In the genomic region with DNA sequence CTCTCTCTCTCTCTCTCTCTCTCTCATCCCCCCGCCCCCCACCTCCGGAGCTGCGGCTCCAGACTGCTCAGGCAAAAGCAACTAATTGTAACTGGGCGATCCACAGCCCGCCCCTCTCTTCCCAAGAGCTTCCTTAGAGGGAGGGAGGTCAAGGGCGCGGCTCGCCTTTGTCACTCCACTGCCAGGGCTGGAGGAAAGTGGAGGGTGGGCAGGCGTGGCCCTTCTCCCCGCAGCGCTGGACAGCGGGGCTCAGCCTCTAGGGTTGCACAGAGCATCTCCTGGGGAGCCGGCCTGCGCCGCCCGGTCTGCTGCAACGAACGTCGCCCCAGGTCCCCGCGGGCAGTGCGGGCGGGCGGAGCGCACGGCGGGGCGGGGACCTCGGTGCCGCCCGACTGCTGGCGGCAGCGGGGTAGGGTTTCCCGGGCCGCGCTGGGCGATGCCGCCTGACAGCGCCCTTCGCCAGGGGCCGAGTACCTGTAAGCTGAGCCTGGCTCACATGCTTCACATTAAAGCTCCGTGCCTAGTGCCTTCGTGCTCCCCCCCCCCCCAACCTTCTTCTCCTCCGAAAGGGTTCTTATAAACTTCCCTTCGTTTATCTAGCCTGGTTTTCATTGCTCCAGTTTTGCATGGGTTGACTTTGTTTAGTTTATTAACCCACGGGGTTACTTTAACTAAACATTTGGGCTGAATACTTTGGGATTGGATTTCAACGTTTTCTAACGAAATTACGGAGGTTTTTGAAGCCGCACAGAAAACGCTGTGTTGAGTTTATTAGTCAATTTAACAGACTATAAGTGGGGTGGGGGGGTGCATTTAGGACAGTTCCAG, we compare ENCODE assay signal across 8 mouse cellular contexts. TPM values are rescaled to one million over a fixed set of nuclear protein-coding genes. Genes with fewer than 3 reads are reported as not detected.
DNase-seq lines count a peak whose midpoint lies in the region; ATAC-seq and TF ChIP-seq lines count a peak whose summit lies in the region.

No protein-coding gene starts in this region.

- TF ChIP-seq POLR2A in myocyte (IDR thresholded peaks at IDR 0.05; ENCODE audit: insufficient read length, low read depth), result no peak

- no peak overlapping the region for H3K27ac ChIP-seq in forebrain, embryonic 16.5 days (ENCODE audit: low read length)

- H3K4me2 ChIP-seq in forebrain, embryonic 16.5 days (ENCODE audit: low read length), result peak overlapping the region; percentile 42
- H3K4me2 ChIP-seq in myocyte (ENCODE audit: low read depth), result peak overlapping the region; percentile 55

- no peak for TF ChIP-seq CTCF in E14TG2a.4 (conservative IDR thresholded peaks at IDR 0.05; ENCODE audit: low read length)

- H3K9ac ChIP-seq in forebrain, embryonic 16.5 days (replicated peaks; ENCODE audit: low read depth, low read length), result no peak overlapping the region

- peak; percentile 62 for DNase-seq in Muller cell, postnatal 12 days (ENCODE audit: inconsistent ontology term)
- DNase-seq in kidney, postnatal 10 days, result peak; percentile 39
- DNase-seq in ovary, postnatal 10 days (ENCODE audit: low spot score), result no peak
- no peak for DNase-seq in layer of hippocampus, adult 9-10 months (ENCODE audit: low spot score)

- peaks cover 49% of the 10 kb centered on the region for H3K4me1 ChIP-seq in E14TG2a.4 (replicated peaks; ENCODE audit: low read depth, low read length)
- peaks cover 10% of the 10 kb centered on the region for H3K4me1 ChIP-seq in forebrain, embryonic 16.5 days (replicated peaks; ENCODE audit: control insufficient read depth, insufficient read depth, low read length)

- H3K4me3 ChIP-seq in E14TG2a.4 (replicated peaks; ENCODE audit: low read length) (peak overlapping the region; percentile 77), myocyte (no peak overlapping the region)
- peak overlapping the region; percentile 24 for H3K4me3 ChIP-seq in forebrain, embryonic 16.5 days (replicated peaks; ENCODE audit: low read length)

- H3K9me3 ChIP-seq in E14TG2a.4 (ENCODE audit: low read length), result 0 out of 2 replicates have a peak, but pooled peaks cover 2% of the 10 kb centered on the region
- H3K9me3 ChIP-seq in forebrain, embryonic 16.5 days (ENCODE audit: control insufficient read depth, low read length), result no peaks in the 10 kb centered on the region

- H3K36me3 ChIP-seq in E14TG2a.4 (ENCODE audit: insufficient read depth, low read length), result no peaks in the 10 kb centered on the region
- no peaks in the 10 kb centered on the region for H3K36me3 ChIP-seq in forebrain, embryonic 16.5 days (ENCODE audit: control insufficient read depth, insufficient read depth)
- no peaks in the 10 kb centered on the region for H3K36me3 ChIP-seq in myocyte (ENCODE audit: control insufficient read depth, insufficient read depth)

- H3ac ChIP-seq in myocyte (ENCODE audit: control insufficient read depth, insufficient read length), result no peak overlapping the region

- peak; percentile 54 for ATAC-seq in forebrain, embryonic 16.5 days
- ATAC-seq in activated CD4-positive, CD25-positive, alpha-beta regulatory T cell, adult 4 months, result no peak

- no peaks in the 10 kb centered on the region for H3K79me2 ChIP-seq in myocyte (ENCODE audit: control insufficient read depth, insufficient read depth)

- H3K27me3 ChIP-seq in E14TG2a.4 (ENCODE audit: insufficient read depth, low read length) (peaks cover 81% of the 10 kb centered on the region), myocyte (ENCODE audit: control insufficient read depth, insufficient read depth, insufficient read length) (peaks cover 24% of the 10 kb centered on the region)
- peaks cover 70% of the 10 kb centered on the region for H3K27me3 ChIP-seq in forebrain, embryonic 16.5 days (replicated peaks; ENCODE audit: control insufficient read depth, insufficient read depth, low read length)

- under 1% methylated on average over 43 of the region's 51 CpGs for WGBS in forebrain, embryonic 16.5 days

TF ChIP-seq in myocyte, 11 proteins besides CTCF, POLR2A, EP300 and RAD21:
- TF ChIP-seq POLR2AphosphoS2 (IDR thresholded peaks at IDR 0.05; ENCODE audit: insufficient read length, low read depth) (no peak), CEBPB (IDR thresholded peaks at IDR 0.05; ENCODE audit: insufficient read depth, poor library complexity, severe bottlenecking) (no peak), MYOD1 (IDR thresholded peaks at IDR 0.05; ENCODE audit: control insufficient read depth in 1 of 3, insufficient read length in 2 of 3, low read depth in 2 of 3) (no peak), TCF3 (IDR thresholded peaks at IDR 0.05; ENCODE audit: insufficient read length, low read depth) (no peak), TCF12 (IDR thresholded peaks at IDR 0.05; ENCODE audit: insufficient read depth, poor library complexity, severe bottlenecking) (no peak), USF1 (IDR thresholded peaks at IDR 0.05; ENCODE audit: low read depth) (no peak), REST (IDR thresholded peaks at IDR 0.05; ENCODE audit: insufficient read depth, insufficient read length) (no peak), SRF (IDR thresholded peaks at IDR 0.05; ENCODE audit: control insufficient read depth, insufficient read length, low read depth) (no peak), E2F4 (IDR thresholded peaks at IDR 0.05; ENCODE audit: insufficient read depth) (no peak), MAX (IDR thresholded peaks at IDR 0.05; ENCODE audit: low read depth) (no peak), MYOG (IDR thresholded peaks at IDR 0.05; ENCODE audit: control insufficient read depth in 1 of 3, insufficient read depth in 1 of 3, insufficient read length in 2 of 3, low read depth in 2 of 3) (no peak)
TF ChIP-seq in myocyte: peak in this region for 0.

RNA-seq across cellular contexts. Expression of gene Gm10320, which starts 13.1 kb away (rescaled TPM):
- 0.60 and 1.3 TPM in 2 replicates for polyA plus RNA-seq in forebrain, embryonic 16.5 days (2015; fragmentation: Nextera tagmentation; extraction: Ambion mirVana)
- 1.8 TPM for polyA plus RNA-seq in myocyte (2012; fragmentation: generic; extraction: Trizol)
- 1 to 10 TPM in 1 of 2 experiments, not detected in 1; 1.3 TPM for polyA plus RNA-seq in activated CD4-positive, CD25-positive, alpha-beta regulatory T cell, adult 4 months (2017; shearing (Covaris generic))

Comparison
In these comparisons a context has a peak if more than half of its experiments do, and no peak if none do; other contexts are left out.
1. DNase-seq: peak in Muller cell, postnatal 12 days (single experiment) and kidney, postnatal 10 days (single experiment); none in ovary, postnatal 10 days (single experiment) and layer of hippocampus, adult 9-10 months (single experiment).